Mouse (Mus musculus) cerebellum, adult 2 months (tissue): ENCODE measurements around the gene Vapa.

Experiments used
- CTCF ChIP-seq: fragments of 200-500 bp; IDR thresholded peaks from 2 replicates; pipeline ENCODE4 v1.5.1; 2011; ENCODE audit warnings: low read depth, mild to moderate bottlenecking, control low read depth, low read length, moderate library complexity, borderline replicate concordance; ENCODE audit not compliant: insufficient read depth
- POLR2A ChIP-seq: fragments of 200-500 bp; IDR thresholded peaks from 2 replicates; pipeline ENCODE4 v1.6.1; 2011; ENCODE audit warnings: low read length, control low read depth, borderline replicate concordance; ENCODE audit not compliant: insufficient read depth

DNA sequence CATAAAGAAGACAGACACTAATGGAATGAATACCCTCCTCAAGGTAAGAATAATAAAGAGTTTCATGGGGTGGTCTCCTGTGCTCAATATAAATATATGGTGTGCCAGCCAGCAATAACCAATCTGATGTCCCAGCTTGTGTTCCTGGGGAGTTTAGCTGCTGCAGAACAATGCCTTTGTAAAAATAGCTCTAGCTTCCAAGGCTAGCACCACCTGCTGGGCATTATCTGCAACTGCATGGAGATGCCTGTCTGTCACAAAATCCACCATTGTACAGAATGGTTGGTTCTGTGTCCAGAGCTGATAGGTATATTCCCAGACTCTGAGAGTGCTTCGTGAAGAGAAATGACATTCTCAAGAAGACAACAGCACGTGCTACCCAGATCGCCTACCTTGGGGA is 77.2 kb downstream of the Vapa start:
- TF ChIP-seq POLR2A (no peak), CTCF (peak; percentile 76)
